Mouse (Mus musculus) neural tube, embryonic 13.5 days (tissue): ENCODE data around the gene Ostm1. TPM values are rescaled to one million over a fixed set of nuclear protein-coding genes. Genes with fewer than 3 reads are reported as not detected.

ENCODE experiments used
- ATAC-seq: fragments of 200-750 bp; cut with Nextera tagmentation; 2 replicates; pipeline ENCODE4 v1.8.0; 2017; ENCODE audit warnings: low read depth, mild to moderate bottlenecking, moderate TSS enrichment, moderate library complexity
- H3K27ac ChIP-seq: fragments of 300-500 bp; sonication (generic); replicated peaks from 2 replicates; pipeline ENCODE4 v1.5.1; 2015; ENCODE audit warnings: moderate library complexity, mild to moderate bottlenecking, inconsistent platforms
- H3K27me3 ChIP-seq: fragments of 300-500 bp; sonication (generic); 2 replicates; pipeline ENCODE4 v1.6.1; 2015; ENCODE audit warnings: mild to moderate bottlenecking, inconsistent platforms
- H3K36me3 ChIP-seq: fragments of 300-500 bp; sonication (generic); 2 replicates; pipeline ENCODE4 v1.6.1; 2015; ENCODE audit warnings: mild to moderate bottlenecking, inconsistent platforms
- H3K4me1 ChIP-seq: fragments of 300-500 bp; sonication (generic); replicated peaks from 2 replicates; pipeline ENCODE4 v1.6.1; 2015; ENCODE audit warnings: inconsistent platforms
- H3K4me2 ChIP-seq: fragments of 300-500 bp; sonication (generic); 2 replicates; pipeline ENCODE4 v1.6.1; 2015; ENCODE audit warnings: inconsistent platforms, mild to moderate bottlenecking, moderate library complexity
- H3K4me3 ChIP-seq: fragments of 300-500 bp; sonication (generic); 2 replicates; pipeline ENCODE4 v1.5.1; 2015; ENCODE audit warnings: mild to moderate bottlenecking, inconsistent platforms
- H3K9ac ChIP-seq: fragments of 300-500 bp; sonication (generic); 2 replicates; pipeline ENCODE4 v1.6.1; 2015; ENCODE audit warnings: moderate library complexity, mild to moderate bottlenecking, inconsistent platforms
- H3K9me3 ChIP-seq: fragments of 300-500 bp; sonication (generic); 2 replicates; pipeline ENCODE4 v1.6.1; 2016; ENCODE audit warnings: inconsistent platforms
- WGBS: fragments of 180-500 bp; shearing (Covaris S2); methylation state at CpG from one replicate; pipeline ENCODE4 v1.1.7; 2015; 5-methylcytosine and 5-hydroxymethylcytosine counted together
- polyA plus RNA-seq: library from polyadenylated mRNA; unstranded; fragments of >200 nt; fragmentation: Nextera tagmentation; extraction: Ambion mirVana; gene quantifications from 2 replicates; pipeline ENCODE4 v1.2.1, GENCODE M21; 2015

Ostm1 gene
- polyA plus RNA-seq = 29.0 and 30.8 TPM in 2 replicates

DNA sequence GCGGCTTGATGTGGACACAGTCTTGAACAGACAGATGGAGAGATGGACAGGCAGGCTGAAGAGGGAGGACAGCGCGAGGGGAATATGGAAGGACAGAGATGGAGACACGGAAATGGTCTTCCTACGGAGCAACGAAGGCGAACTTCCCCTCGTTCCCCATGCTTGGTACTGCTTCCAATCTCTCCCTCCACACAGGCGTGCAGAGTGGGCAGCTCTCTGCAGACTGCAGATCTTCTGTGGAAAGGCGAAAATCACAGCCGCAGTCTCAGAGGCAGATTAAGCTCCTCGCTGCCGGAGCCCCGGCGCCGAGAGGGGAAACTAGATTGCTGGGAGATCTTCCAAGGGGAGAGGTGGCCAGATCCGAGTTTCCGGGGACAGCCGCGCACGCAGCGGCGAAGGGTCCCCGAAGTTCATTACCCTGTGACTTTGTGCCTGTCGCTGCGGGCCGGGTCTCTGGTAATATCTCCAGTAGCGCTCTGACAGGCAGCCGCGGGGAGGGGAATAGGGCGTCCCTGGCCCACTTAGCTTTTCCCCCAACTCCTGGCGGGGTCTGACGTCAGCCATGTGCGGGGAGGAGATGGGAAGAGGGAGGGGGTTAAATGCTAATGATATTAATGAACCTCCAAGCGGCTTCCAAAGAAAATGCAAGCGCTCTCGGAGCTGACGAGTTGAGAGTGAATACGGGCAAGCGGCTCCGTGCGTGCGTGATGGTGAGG lies at the start of gene Ostm1, which contains the start of gene Nr2e1:
Gene Ostm1, plus strand, starts transcription at position 666 of the 716 bp plus-strand sequence.
Gene Nr2e1, minus strand, starts transcription at position 476 of the 716 bp plus-strand sequence.
- Histone ChIP-seq H3K9ac (no peak within 1 kb of the TSS), H3K9me3 (no peaks in the 10 kb centered on the region), H3K4me2 (peak within 1 kb of the TSS; percentile 38), H3K27me3 (peaks cover 99% of the 10 kb centered on the region), H3K36me3 (no peaks in the 10 kb centered on the region), H3K4me1 (peaks cover 35% of the 10 kb centered on the region), H3K4me3 (peak within 1 kb of the TSS; percentile 12; the same call in 1 of the 2 replicates), H3K27ac (no peak within 1 kb of the TSS)
- no peak for ATAC-seq
- WGBS = under 1% methylated on average over 43 of the region's 43 CpGs

DNA sequence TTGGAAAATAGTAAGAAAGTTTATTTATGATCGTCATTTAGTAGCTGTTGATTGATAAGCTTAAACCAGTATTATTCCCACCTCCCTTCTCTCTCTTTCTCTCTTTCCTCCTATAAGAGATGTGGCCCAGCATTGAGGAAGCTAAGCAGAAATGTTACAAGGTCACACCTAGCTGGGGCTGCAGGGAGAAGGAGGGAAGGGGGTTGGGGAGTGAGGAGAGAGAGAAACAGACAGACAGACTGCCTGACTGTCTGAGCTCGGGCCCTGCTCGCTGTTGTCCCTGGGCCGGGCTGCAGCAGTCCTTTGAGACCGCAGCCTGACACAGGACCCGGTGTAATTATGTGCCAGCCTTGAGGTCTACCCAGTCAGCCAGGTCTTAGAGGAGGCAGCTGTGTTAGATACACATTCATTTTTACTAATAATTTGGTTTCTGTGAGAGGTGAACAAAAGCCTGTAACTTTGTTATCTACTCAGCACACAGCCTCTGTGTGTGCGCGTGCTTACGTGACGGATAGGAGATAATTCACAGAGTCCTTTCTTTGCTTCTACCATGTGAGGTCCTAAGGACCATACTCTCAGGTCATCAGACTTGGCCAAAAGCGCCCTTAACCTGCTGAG lies 49.7 kb upstream of the Ostm1 start:
- Histone ChIP-seq H3K9me3 (no peaks in the 10 kb centered on the region), H3K4me3 (no peak overlapping the region), H3K27ac (no peak overlapping the region), H3K9ac (no peak overlapping the region), H3K4me2 (no peak overlapping the region), H3K36me3 (peaks cover 40% of the 10 kb centered on the region), H3K4me1 (no peaks in the 10 kb centered on the region), H3K27me3 (no peaks in the 10 kb centered on the region)
- no peak for ATAC-seq
- 91% methylated on average over 11 of the region's 11 CpGs for WGBS

DNA sequence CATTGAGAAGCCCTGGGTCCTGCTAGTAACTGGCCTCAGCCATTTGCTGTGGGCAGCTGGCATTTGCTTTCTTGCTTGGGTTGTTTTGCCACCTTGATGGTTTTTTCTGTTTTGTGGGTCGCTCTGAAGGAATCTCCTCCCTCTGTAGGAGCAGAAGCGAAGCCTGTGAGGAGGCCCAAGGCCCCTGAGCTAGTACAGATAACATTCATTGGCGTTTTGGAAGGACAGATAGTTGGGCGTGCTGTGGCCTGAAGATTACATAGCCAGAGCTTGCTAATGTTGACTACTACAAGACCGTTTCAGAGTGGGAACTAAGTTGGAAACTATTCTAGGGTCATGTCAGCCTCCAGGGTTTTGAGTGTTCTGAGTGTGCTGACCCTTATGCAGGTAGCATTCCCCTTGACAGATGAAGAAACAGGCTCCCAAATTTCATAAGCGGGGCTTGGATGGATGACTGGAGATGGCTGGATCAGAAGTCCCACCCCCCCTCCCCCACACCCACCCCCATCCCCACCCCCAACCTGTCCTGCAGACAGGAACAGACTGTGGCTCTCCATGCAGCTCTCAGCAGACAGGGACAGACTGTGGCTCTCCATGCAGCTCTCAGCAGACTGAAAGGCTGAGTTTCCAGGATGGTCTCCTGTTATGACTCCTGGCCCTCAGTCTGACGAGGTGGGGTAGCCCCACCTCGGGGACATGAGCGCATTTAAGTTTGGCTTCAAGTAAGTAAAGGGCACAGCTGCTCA lies 45.9 kb upstream of the Ostm1 start:
- Histone ChIP-seq H3K9me3 (no peaks in the 10 kb centered on the region), H3K4me3 (no peak overlapping the region), H3K36me3 (peaks cover 23% of the 10 kb centered on the region), H3K4me1 (no peaks in the 10 kb centered on the region), H3K27me3 (0 out of 2 replicates have a peak, but pooled peaks cover 8% of the 10 kb centered on the region), H3K27ac (no peak overlapping the region), H3K4me2 (no peak overlapping the region), H3K9ac (no peak overlapping the region)
- WGBS = 87% methylated on average over 9 of the region's 9 CpGs
- ATAC-seq = no peak

DNA sequence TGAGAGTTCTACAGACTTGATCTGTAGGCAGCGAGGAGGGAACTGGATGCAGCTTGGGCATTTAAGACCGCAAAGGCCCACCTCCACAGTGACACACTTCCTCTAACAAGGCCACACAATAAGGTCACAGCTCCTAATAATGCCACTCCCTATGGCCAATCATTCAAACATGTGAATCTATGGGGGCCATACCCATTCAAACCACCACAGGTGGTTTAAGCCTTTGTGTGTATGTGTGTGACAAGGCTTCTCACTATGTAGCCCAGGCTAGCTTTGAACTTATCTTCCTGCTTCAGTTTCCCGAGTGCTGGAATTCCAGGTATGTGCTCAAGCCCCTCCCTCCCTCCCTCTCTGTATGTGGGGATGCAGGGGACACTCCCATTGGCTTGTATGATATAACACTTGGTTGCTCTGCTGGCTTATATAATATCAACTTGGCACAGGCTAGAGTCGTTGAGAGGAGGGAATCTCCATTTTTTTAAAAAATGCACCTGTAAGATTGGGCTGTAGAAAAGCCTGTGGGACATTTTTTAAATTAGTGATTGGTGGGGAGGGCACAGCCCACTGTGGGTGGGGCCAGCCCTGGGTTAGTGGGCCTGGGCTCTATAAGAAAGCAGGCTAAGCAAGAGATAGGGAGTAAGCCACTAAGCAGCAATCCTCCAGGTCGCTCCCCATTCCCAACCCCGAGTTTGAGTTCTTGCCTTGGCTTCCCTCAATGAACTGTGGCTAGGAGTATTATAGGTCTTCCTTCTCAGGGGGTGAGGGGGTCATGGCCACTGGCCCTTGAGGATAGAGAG lies 37.7 kb upstream of the Ostm1 start:
- WGBS = 80% methylated on average over 6 of the region's 6 CpGs
- H3K4me3 ChIP-seq = no peak overlapping the region
- no peak overlapping the region for H3K4me2 ChIP-seq
- no peaks in the 10 kb centered on the region for H3K36me3 ChIP-seq
- H3K4me1 ChIP-seq = no peaks in the 10 kb centered on the region
- H3K9ac ChIP-seq = no peak overlapping the region
- H3K27me3 ChIP-seq = no peaks in the 10 kb centered on the region
- no peak for ATAC-seq
- no peak overlapping the region for H3K27ac ChIP-seq
- H3K9me3 ChIP-seq = no peaks in the 10 kb centered on the region

DNA sequence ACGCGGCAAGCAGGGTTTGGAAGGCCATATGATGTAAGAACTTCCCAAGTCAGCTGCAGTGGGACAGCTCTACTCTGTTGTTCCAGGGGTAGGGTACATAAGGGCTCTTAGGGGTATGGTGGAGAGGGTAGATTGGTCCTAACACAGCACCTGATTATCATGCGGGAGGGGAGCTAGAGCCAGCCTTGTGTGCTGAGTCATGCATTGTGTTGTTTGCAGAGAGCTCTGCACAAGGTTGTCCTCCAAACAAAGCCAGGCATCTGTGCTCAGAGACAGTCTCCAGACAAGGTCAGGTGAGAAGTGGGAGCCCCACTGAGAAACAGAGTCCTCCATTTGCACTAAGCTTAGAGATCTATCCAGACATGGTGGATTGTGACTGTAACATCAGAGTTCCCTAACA lies 37.1 kb upstream of the Ostm1 start:
- Histone ChIP-seq H3K4me3 (no peak overlapping the region), H3K4me2 (no peak overlapping the region), H3K9me3 (no peaks in the 10 kb centered on the region), H3K27ac (no peak overlapping the region), H3K36me3 (no peaks in the 10 kb centered on the region), H3K9ac (no peak overlapping the region), H3K27me3 (no peaks in the 10 kb centered on the region), H3K4me1 (no peaks in the 10 kb centered on the region)
- 95% methylated on average over 3 of the region's 3 CpGs for WGBS
- no peak for ATAC-seq

DNA sequence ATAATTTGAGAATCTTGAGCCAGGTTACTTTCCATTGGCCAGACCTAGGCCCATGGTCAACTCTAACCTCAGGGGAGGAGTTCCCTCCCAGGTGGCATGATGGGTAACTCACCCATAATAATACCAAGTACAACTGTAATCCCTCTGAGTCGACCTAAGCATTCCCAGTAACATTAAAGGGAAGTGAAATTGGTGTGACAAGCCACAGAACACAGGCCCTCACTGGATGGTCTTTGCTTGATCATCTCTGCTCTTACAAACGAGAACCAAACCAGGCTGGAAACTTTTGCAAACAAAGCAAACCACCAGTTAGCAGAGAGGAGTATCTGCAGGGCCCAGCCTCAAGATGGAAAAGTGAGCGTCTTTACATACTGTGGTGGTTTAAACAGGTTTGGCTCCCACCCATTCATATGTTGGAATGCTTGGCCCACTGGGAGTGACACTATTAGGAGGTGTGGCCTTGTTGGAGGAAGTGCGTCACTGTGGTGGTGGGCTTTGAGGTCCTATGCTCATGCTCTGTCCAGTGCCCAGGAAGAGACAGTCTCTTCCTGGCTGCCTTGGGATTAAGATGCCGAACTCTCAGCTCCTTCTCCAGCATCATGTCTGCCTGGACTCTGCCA lies 23.9 kb upstream of the Ostm1 start:
- Histone ChIP-seq H3K4me3 (no peak overlapping the region), H3K9ac (no peak overlapping the region), H3K4me2 (no peak overlapping the region), H3K27ac (no peak overlapping the region), H3K4me1 (no peaks in the 10 kb centered on the region), H3K36me3 (no peaks in the 10 kb centered on the region), H3K9me3 (no peaks in the 10 kb centered on the region), H3K27me3 (peaks cover 42% of the 10 kb centered on the region)
- no peak for ATAC-seq
- 73% methylated on average over 5 of the region's 5 CpGs for WGBS

DNA sequence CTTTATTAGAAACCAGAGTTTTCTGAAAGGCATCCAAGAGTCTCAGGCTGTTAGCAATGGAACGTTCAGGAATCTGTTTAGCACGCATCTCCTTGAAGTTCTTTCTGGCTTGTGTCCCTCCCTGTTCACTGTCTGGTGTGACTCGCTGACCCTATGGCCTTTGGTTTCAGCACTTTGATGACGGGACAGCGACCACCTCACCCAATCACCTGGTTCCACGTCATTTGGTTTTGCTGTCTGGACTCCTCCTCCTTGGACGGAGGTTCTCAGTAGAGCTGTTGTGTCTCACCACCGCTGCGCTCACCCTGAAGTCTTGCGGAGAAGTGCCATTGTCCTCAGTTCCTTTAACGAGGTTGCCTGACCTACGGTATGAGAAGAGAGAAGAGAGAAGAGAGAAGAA lies 21.4 kb upstream of the Ostm1 start:
- H3K27ac ChIP-seq = no peak overlapping the region
- H3K4me3 ChIP-seq = no peak overlapping the region
- H3K4me1 ChIP-seq = no peaks in the 10 kb centered on the region
- ATAC-seq = no peak
- H3K4me2 ChIP-seq = 0 out of 2 replicates have a peak overlapping the region, but pooled peaks have one; percentile 2
- no peaks in the 10 kb centered on the region for H3K36me3 ChIP-seq
- 0% methylated on average over 12 of the region's 12 CpGs for WGBS
- peaks cover 68% of the 10 kb centered on the region for H3K27me3 ChIP-seq
- no peak overlapping the region for H3K9ac ChIP-seq
- H3K9me3 ChIP-seq = no peaks in the 10 kb centered on the region

DNA sequence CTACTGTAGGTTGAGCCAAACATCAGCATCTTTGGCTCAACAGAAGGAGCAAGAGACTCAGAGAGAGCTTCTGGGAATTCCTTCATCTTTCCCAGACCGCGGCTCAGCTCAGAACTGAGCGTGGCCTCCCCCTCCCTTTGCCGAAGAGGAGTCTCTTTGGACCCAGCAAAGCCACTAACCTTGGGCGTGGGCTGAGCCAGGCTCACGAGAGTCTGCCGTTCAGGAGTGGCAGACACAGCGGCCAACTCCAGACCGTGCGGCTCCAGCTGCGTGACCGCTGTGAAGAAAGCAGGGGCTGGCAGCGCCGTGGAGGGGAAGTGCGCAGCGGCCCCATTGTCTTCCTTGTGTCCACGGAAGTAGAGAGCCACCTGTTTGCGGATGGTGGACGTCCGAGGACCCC lies 11.1 kb upstream of the Ostm1 start:
- Histone ChIP-seq H3K4me1 (peaks cover 6% of the 10 kb centered on the region), H3K27me3 (peaks cover 98% of the 10 kb centered on the region), H3K9me3 (no peaks in the 10 kb centered on the region), H3K36me3 (no peaks in the 10 kb centered on the region), H3K27ac (no peak overlapping the region), H3K4me3 (0 out of 2 replicates have a peak overlapping the region, but pooled peaks have one; percentile 6), H3K9ac (no peak overlapping the region), H3K4me2 (peak overlapping the region; percentile 25)
- under 1% methylated on average over 20 of the region's 20 CpGs for WGBS
- no peak for ATAC-seq

DNA sequence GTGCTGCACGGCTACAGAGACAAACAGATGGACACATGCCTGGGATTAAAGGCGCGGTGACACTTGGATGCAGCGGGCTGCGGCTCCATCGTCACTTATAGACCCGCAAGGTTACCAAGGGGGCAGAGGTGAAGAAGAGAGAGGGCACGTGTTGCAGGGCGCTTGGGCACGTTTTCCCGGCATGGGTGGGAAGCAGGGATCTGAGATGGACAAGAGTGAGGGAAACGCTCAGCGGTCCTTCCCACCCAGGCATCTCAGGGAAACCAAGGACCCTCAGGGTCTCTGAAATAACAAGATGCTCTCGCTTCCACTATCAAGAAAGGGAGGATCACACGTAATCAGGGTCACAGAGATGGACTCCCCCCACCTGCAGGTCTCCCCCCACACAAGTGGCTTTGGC lies 10.7 kb upstream of the Ostm1 start:
- no peak for ATAC-seq
- WGBS = under 1% methylated on average over 15 of the region's 15 CpGs
- Histone ChIP-seq H3K9ac (no peak overlapping the region), H3K4me1 (peaks cover 6% of the 10 kb centered on the region), H3K27me3 (peaks cover 98% of the 10 kb centered on the region), H3K4me3 (0 out of 2 replicates have a peak overlapping the region, but pooled peaks have one; percentile 6), H3K9me3 (no peaks in the 10 kb centered on the region), H3K36me3 (no peaks in the 10 kb centered on the region), H3K4me2 (peak overlapping the region; percentile 25), H3K27ac (no peak overlapping the region)

DNA sequence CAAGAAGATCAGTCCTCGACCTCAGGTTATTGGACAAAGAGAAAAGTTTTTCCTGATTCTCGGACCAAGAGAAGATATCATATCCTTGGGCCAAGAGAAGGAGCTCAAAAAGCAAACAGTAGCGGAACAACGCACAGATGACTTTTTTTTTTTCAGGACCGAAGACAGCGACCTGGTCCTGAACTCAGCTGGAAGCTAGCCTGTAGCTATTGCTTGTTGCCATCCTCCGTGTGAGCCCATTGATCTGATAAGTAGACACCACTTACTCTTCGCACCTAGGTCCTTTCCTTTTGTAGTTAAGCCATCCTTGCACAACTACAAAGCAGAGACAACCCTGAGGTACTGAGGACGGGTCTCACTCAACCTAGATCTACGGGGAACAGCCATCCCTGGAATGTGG lies 9.0 kb upstream of the Ostm1 start:
- H3K27ac ChIP-seq = no peak overlapping the region
- no peak overlapping the region for H3K4me2 ChIP-seq
- no peak overlapping the region for H3K4me3 ChIP-seq
- WGBS = 2% methylated on average over 10 of the region's 10 CpGs
- H3K36me3 ChIP-seq = no peaks in the 10 kb centered on the region
- peaks cover 99% of the 10 kb centered on the region for H3K27me3 ChIP-seq
- no peaks in the 10 kb centered on the region for H3K9me3 ChIP-seq
- peaks cover 11% of the 10 kb centered on the region for H3K4me1 ChIP-seq
- no peak overlapping the region for H3K9ac ChIP-seq
- no peak for ATAC-seq

DNA sequence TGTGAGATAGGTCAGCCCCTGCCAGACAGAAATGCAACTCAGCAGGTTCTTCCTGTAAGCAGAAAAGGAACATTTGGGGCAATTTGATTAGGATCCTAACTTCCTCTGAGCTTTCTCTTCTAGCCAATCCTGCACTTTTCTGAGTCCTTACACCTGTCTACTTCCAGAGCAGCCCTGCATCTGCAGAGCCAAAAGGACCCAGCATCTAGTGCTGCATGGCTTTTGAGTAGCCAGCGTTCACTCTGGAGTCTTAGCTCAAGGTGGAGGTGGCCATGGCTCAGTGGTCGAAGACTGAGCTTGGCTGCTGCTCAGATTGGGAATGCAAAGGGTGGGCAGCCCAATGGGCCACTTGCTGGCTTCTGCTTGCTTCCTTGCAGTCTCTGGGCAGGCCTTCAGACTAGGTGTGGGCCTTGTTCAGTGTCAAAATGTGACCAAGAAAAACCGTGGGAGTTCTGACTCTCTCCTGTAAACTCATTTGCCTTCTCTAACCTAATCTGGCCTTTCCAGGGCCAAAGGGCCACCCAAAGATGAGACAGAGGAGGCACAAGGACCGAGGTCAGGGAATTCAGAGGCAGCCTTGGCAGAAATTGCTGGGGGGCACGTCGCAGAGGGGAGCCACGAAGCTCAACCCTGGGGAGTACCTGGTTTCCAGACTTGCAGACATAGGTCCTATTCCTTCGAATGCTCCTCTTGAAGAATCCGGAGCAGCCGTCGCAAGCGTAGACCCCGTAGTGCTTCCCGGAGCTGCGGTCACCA lies 5.9 kb upstream of the Ostm1 start:
- no peaks in the 10 kb centered on the region for H3K36me3 ChIP-seq
- peaks cover 100% of the 10 kb centered on the region for H3K27me3 ChIP-seq
- no peaks in the 10 kb centered on the region for H3K9me3 ChIP-seq
- H3K27ac ChIP-seq = no peak overlapping the region
- no peak overlapping the region for H3K4me3 ChIP-seq
- H3K9ac ChIP-seq = no peak overlapping the region
- WGBS = 2% methylated on average over 15 of the region's 15 CpGs
- H3K4me1 ChIP-seq = peaks cover 18% of the 10 kb centered on the region
- no peak overlapping the region for H3K4me2 ChIP-seq
- ATAC-seq = no peak
